ENCODE assay signal across 8 mouse cellular contexts in genomic region chr6:92705353-92706144, GRCm38 (mm10). TPM values are rescaled to one million over a fixed set of nuclear protein-coding genes. Genes with fewer than 3 reads are reported as not detected.
DNase-seq lines count a peak whose midpoint lies in the region; ATAC-seq lines count a peak whose summit lies in the region.

No protein-coding gene starts in this region.

- peak; percentile 43; the same call in 1 of the 2 replicates for ATAC-seq in embryonic facial prominence, embryonic 12.5 days (ENCODE audit: insufficient number of reproducible peaks, insufficient read depth, low FRiP score, low TSS enrichment)
- ATAC-seq in hindbrain, embryonic 11.5 days (ENCODE audit: low FRiP score) = peak; percentile 75
- ATAC-seq in lung, embryonic 16.5 days (ENCODE audit: low read depth) = peak; percentile 5
- no peak for ATAC-seq in erythroid progenitor cell, adult 5-6 weeks (replicated peaks; ENCODE audit: low FRiP score, poor library complexity, severe bottlenecking)

- H3K4me1 ChIP-seq in embryonic facial prominence, embryonic 12.5 days = peaks cover 11% of the 10 kb centered on the region
- H3K4me1 ChIP-seq in hindbrain, embryonic 11.5 days (replicated peaks; ENCODE audit: control insufficient read depth, insufficient read depth, low read length) = 0 out of 2 replicates have a peak, but pooled peaks cover 9% of the 10 kb centered on the region
- H3K4me1 ChIP-seq in lung, embryonic 16.5 days (replicated peaks; ENCODE audit: control insufficient read depth, insufficient read depth, low read length) = no peaks in the 10 kb centered on the region; the same call in 1 of the 2 replicates

- intact Hi-C loops in left cerebral cortex, postnatal 4 days (cut with DNase I) = no loop called here

- H3K9ac ChIP-seq in embryonic facial prominence, embryonic 12.5 days = peak overlapping the region; percentile 76
- peak overlapping the region; percentile 76 for H3K9ac ChIP-seq in hindbrain, embryonic 11.5 days (ENCODE audit: low read depth, low read length)
- H3K9ac ChIP-seq in lung, embryonic 16.5 days (ENCODE audit: low read length) = peak overlapping the region; percentile 78

- 1% methylated on average over 39 of the region's 39 CpGs for WGBS in embryonic facial prominence, embryonic 12.5 days
- 2% methylated on average over 38 of the region's 39 CpGs for WGBS in hindbrain, embryonic 11.5 days
- WGBS in lung, embryonic 16.5 days = 2% methylated on average over 38 of the region's 39 CpGs

- H3K9me3 ChIP-seq in embryonic facial prominence, embryonic 12.5 days = no peaks in the 10 kb centered on the region
- H3K9me3 ChIP-seq in hindbrain, embryonic 11.5 days (ENCODE audit: control insufficient read depth, low read length) = no peaks in the 10 kb centered on the region
- H3K9me3 ChIP-seq in lung, embryonic 16.5 days (ENCODE audit: control insufficient read depth, low read length) = no peaks in the 10 kb centered on the region

- H3K27ac ChIP-seq in embryonic facial prominence, embryonic 12.5 days = peak overlapping the region; percentile 76
- H3K27ac ChIP-seq in hindbrain, embryonic 11.5 days (ENCODE audit: low read depth, low read length) = no peak overlapping the region; the same call in 1 of the 2 replicates
- 0 out of 2 replicates have a peak overlapping the region, but pooled peaks have one; percentile 29 for H3K27ac ChIP-seq in lung, embryonic 16.5 days (ENCODE audit: low read length)

- H3K36me3 ChIP-seq in embryonic facial prominence, embryonic 12.5 days = no peaks in the 10 kb centered on the region
- H3K36me3 ChIP-seq in hindbrain, embryonic 11.5 days (ENCODE audit: control insufficient read depth, insufficient read depth, low read length) = no peaks in the 10 kb centered on the region
- H3K36me3 ChIP-seq in lung, embryonic 16.5 days (ENCODE audit: control insufficient read depth, insufficient read depth, low read length) = no peaks in the 10 kb centered on the region

- peak overlapping the region; percentile 92 for H3K4me2 ChIP-seq in embryonic facial prominence, embryonic 12.5 days (replicated peaks)
- H3K4me2 ChIP-seq in hindbrain, embryonic 11.5 days (replicated peaks; ENCODE audit: low read depth, low read length) = peak overlapping the region; percentile 94
- peak overlapping the region; percentile 96 for H3K4me2 ChIP-seq in lung, embryonic 16.5 days (ENCODE audit: low read depth, low read length)

- no peaks in the 10 kb centered on the region for H3K27me3 ChIP-seq in embryonic facial prominence, embryonic 12.5 days
- H3K27me3 ChIP-seq in hindbrain, embryonic 11.5 days (ENCODE audit: control insufficient read depth, insufficient read depth, low read length) = no peaks in the 10 kb centered on the region
- no peaks in the 10 kb centered on the region for H3K27me3 ChIP-seq in lung, embryonic 16.5 days (ENCODE audit: control insufficient read depth, insufficient read depth, low read depth, low read length)

- H3K4me3 ChIP-seq in embryonic facial prominence, embryonic 12.5 days = peak overlapping the region; percentile 85
- H3K4me3 ChIP-seq in hindbrain, embryonic 11.5 days (ENCODE audit: low read depth, low read length) = peak overlapping the region; percentile 71
- peak overlapping the region; percentile 73 for H3K4me3 ChIP-seq in lung, embryonic 16.5 days (ENCODE audit: low read length)

- DNase-seq in left cerebral cortex, postnatal 4 days = peak; percentile 21
- DNase-seq in left cerebral cortex, adult 8-10 months (ENCODE audit: low spot score in 2 of 2) = no peak
- DNase-seq in hindbrain, embryonic 11.5 days (ENCODE audit: low spot score) = peak; percentile 61
- DNase-seq in urinary bladder, postnatal 14 days (ENCODE audit: low spot score) = no peak
- DNase-seq in right cerebral cortex, postnatal 36 days (ENCODE audit: low spot score in 2 of 2) = no peak

RNA-seq across cellular contexts. Expression of gene Prickle2, which starts 0.4 kb away (rescaled TPM):
- 10 to 100 TPM; 97.0 to 97.1 TPM for total RNA-seq in left cerebral cortex, postnatal 4 days (2021)
- 100 to 1,000 TPM; 130 to 157 (median 149) TPM for total RNA-seq in left cerebral cortex, adult 8-10 months (2022)
- 7.5 and 8.0 TPM in 2 replicates for polyA plus RNA-seq in embryonic facial prominence, embryonic 12.5 days (2016; fragmentation: Nextera tagmentation; extraction: Ambion mirVana)
- 9.6 and 10.0 TPM in 2 replicates for polyA plus RNA-seq in hindbrain, embryonic 11.5 days (2014; fragmentation: Nextera tagmentation; extraction: Ambion mirVana)
- polyA plus RNA-seq in lung, embryonic 16.5 days (2015; fragmentation: Nextera tagmentation; extraction: Ambion mirVana) = 8.1 and 8.3 TPM in 2 replicates
- not detected in 2 replicates for total RNA-seq in erythroid progenitor cell, adult 5-6 weeks (2015; ENCODE audit: low replicate concordance)
- not detected in 2 replicates for total RNA-seq in erythroid progenitor cell, adult 5-6 weeks (2017; ENCODE audit: low replicate concordance)

Comparison
In these comparisons a context has a peak if more than half of its experiments do, and no peak if none do; other contexts are left out.
1. DNase-seq: peak in left cerebral cortex, postnatal 4 days (single experiment) and hindbrain, embryonic 11.5 days (single experiment); none in left cerebral cortex, adult 8-10 months (0 of 2), urinary bladder, postnatal 14 days (single experiment) and right cerebral cortex, postnatal 36 days (0 of 2).
2. RNA of gene Prickle2, which starts 0.4 kb away (total RNA-seq): 130 to 157 TPM in left cerebral cortex, adult 8-10 months and 97.0 to 97.1 TPM in left cerebral cortex, postnatal 4 days; not detected in erythroid progenitor cell, adult 5-6 weeks; every median in the first group is over 10 times any median in the second.
3. Peak in every context shown above with its lines, with median percentiles within 50 percentile points of each other: H3K4me2 ChIP-seq, H3K4me3 ChIP-seq and H3K9ac ChIP-seq.